Mouse (Mus musculus) heart, adult 2 months (tissue): Measurements from ENCODE around the gene Dcbld2.
"Not testable (repeated sequence)": the region's sequence is repeated elsewhere in the genome, so short reads cannot be mapped to it uniquely, and the experiment has no call there.

ENCODE experiments used
- CTCF ChIP-seq: fragments of 200-600 bp; IDR thresholded peaks from 2 replicates; pipeline ENCODE4 v1.8.1; 2022; ENCODE audit warnings: antibody characterized with exemption, mild to moderate bottlenecking, moderate library complexity
- EP300 ChIP-seq: fragments of 200-500 bp; IDR thresholded peaks from 2 replicates; pipeline ENCODE4 v1.6.1; 2011; ENCODE audit warnings: low read depth, low read length, control low read depth; ENCODE audit not compliant: insufficient read depth
- POLR2A ChIP-seq: fragments of 200-500 bp; IDR thresholded peaks from 2 replicates; pipeline ENCODE4 v1.6.1; 2011; ENCODE audit warnings: mild to moderate bottlenecking, low read depth, low read length, control low read depth; ENCODE audit not compliant: insufficient read depth

DNA sequence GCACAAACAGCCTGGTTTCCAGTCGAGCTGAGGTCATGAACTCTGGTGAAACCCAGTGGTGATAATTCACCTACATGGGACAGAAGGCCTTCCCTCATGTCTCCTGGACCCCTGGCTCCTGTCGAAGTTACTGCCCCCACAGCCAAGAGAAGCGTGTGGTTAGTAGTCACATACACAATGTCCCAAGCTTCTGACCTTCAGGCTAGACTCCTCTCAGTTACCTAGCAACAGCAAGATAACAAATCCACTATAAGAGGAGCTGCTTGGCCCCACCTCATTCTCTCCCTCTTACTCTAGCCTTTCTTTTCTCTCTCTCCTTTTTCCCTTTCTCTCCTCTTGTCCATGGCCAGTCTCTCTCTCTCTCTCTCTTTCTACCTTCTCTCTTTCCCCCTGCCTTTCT is 51.7 kb downstream of the Dcbld2 start:
- TF ChIP-seq POLR2A, CTCF, EP300: not testable (repeated sequence)
